Mouse (Mus musculus): Measurements from ENCODE around the gene Il3. TPM values are rescaled to one million over a fixed set of nuclear protein-coding genes. Genes with fewer than 3 reads are reported as not detected.

Gene Il3
- polyA plus RNA-seq (2012; rRNA removed), result not detected in 2 replicates
- not detected in 2 replicates for polyA plus RNA-seq (2014; fragmentation: Nextera tagmentation; extraction: Ambion mirVana)

- no peak for ATAC-seq (ENCODE audit: insufficient read depth)
- Histone ChIP-seq H3K27ac (no peak within 1 kb of the TSS), H3K4me2 (ENCODE audit: low read depth) (no peak within 1 kb of the TSS), H3K9ac (replicated peaks) (no peak within 1 kb of the TSS), H3K4me3 (ENCODE audit: insufficient read depth in 1 of 2, low read depth in 2 of 2, low read length in 2 of 2) (no peak within 1 kb of the TSS), H3K36me3 (replicated peaks; ENCODE audit: control insufficient read depth, insufficient read depth, low read depth) (no peaks in the 10 kb centered on the region), H3K27me3 (ENCODE audit: control insufficient read depth, insufficient read depth, low read length) (no peaks in the 10 kb centered on the region), H3K9me3 (ENCODE audit: control insufficient read depth, low read length) (no peaks in the 10 kb centered on the region), H3K4me1 (replicated peaks; ENCODE audit: control insufficient read depth in 2 of 2, insufficient read depth in 2 of 2, low read length in 1 of 2) (no peaks in the 10 kb centered on the region)
- DNase-seq (ENCODE audit: low read depth in 3 of 3, low spot score in 3 of 3), result no peak
- TF ChIP-seq EP300 (IDR thresholded peaks at IDR 0.05; ENCODE audit: low read depth) (no peak), CTCF (IDR thresholded peaks at IDR 0.05; ENCODE audit: low read depth) (no peak)
- 39% methylated on average over 6 of the region's 6 CpGs for WGBS (ENCODE audit: insufficient replicate concordance)
Observed at GRCm38 (mm10) chr11:54267177-54267576, at the start of gene Il3. Gene Il3, minus strand, starts transcription at chr11:54267277.

- H3K4me2 ChIP-seq (ENCODE audit: low read depth), result peak overlapping the region; percentile 27
- TF ChIP-seq EP300 (IDR thresholded peaks at IDR 0.05; ENCODE audit: low read depth) (no peak), CTCF (IDR thresholded peaks at IDR 0.05; ENCODE audit: low read depth) (no peak)
- no peaks in the 10 kb centered on the region for H3K9me3 ChIP-seq (ENCODE audit: control insufficient read depth, low read length)
- H3K27me3 ChIP-seq (ENCODE audit: control insufficient read depth, insufficient read depth, low read length), result no peaks in the 10 kb centered on the region
- H3K27ac ChIP-seq, result no peak overlapping the region
- DNase-seq (ENCODE audit: low read depth in 3 of 3, low spot score in 3 of 3) (no peak), ATAC-seq (ENCODE audit: insufficient read depth) (no peak)
- no peaks in the 10 kb centered on the region for H3K36me3 ChIP-seq (replicated peaks; ENCODE audit: control insufficient read depth, insufficient read depth, low read depth)
- H3K9ac ChIP-seq (replicated peaks), result no peak overlapping the region
- H3K4me3 ChIP-seq (ENCODE audit: insufficient read depth in 1 of 2, low read depth in 2 of 2, low read length in 2 of 2), result no peak overlapping the region
- 63% methylated on average over 5 of the region's 5 CpGs for WGBS (ENCODE audit: insufficient replicate concordance)
- peaks cover 2 to 22% of the 10 kb centered on the region in 2 experiments; a peak in 3 of 4 replicates for H3K4me1 ChIP-seq (replicated peaks; ENCODE audit: control insufficient read depth in 2 of 2, insufficient read depth in 2 of 2, low read length in 1 of 2)
Observed at GRCm38 (mm10) chr11:54315336-54315735, 48.3 kb upstream of the Il3 start.

- Histone ChIP-seq H3K9me3 (ENCODE audit: control insufficient read depth, low read length) (no peaks in the 10 kb centered on the region), H3K4me2 (ENCODE audit: low read depth) (peak overlapping the region; percentile 8; the same call in 1 of the 2 replicates), H3K27me3 (ENCODE audit: control insufficient read depth, insufficient read depth, low read length) (no peaks in the 10 kb centered on the region), H3K36me3 (replicated peaks; ENCODE audit: control insufficient read depth, insufficient read depth, low read depth) (no peaks in the 10 kb centered on the region), H3K27ac (peak overlapping the region; percentile 14; the same call in 1 of the 2 replicates), H3K4me3 (ENCODE audit: insufficient read depth in 1 of 2, low read depth in 2 of 2, low read length in 2 of 2) (no peak overlapping the region), H3K9ac (replicated peaks) (no peak overlapping the region; the same call in 1 of the 2 replicates), H3K4me1 (replicated peaks; ENCODE audit: control insufficient read depth in 2 of 2, insufficient read depth in 2 of 2, low read length in 1 of 2) (peaks cover 2 to 22% of the 10 kb centered on the region in 2 experiments; a peak in 3 of 4 replicates)
- DNase-seq (ENCODE audit: low read depth in 3 of 3, low spot score in 3 of 3) (peak in 2 of 3 experiments; percentile 24 to 38), ATAC-seq (ENCODE audit: insufficient read depth) (peak; percentile 83)
- WGBS (ENCODE audit: insufficient replicate concordance), result 4% methylated on average over 3 of the region's 3 CpGs
- TF ChIP-seq EP300 (IDR thresholded peaks at IDR 0.05; ENCODE audit: low read depth) (peak; percentile 75), CTCF (IDR thresholded peaks at IDR 0.05; ENCODE audit: low read depth) (no peak)
Observed at GRCm38 (mm10) chr11:54314740-54315139, 47.7 kb upstream of the Il3 start.

GRCm38 (mm10) chr11:54313391-54314360, 46.6 kb upstream of the Il3 start:
- ATAC-seq (ENCODE audit: insufficient read depth) (peak; percentile 68), DNase-seq (ENCODE audit: low read depth in 3 of 3, low spot score in 3 of 3) (peak in 2 of 3 experiments; percentile 27 to 34)
- 39% methylated on average over 7 of the region's 7 CpGs for WGBS (ENCODE audit: insufficient replicate concordance)
- Histone ChIP-seq H3K4me3 (ENCODE audit: insufficient read depth in 1 of 2, low read depth in 2 of 2, low read length in 2 of 2) (no peak overlapping the region), H3K9me3 (ENCODE audit: control insufficient read depth, low read length) (no peaks in the 10 kb centered on the region), H3K27ac (no peak overlapping the region; the same call in 1 of the 2 replicates), H3K27me3 (ENCODE audit: control insufficient read depth, insufficient read depth, low read length) (no peaks in the 10 kb centered on the region), H3K9ac (replicated peaks) (no peak overlapping the region), H3K36me3 (replicated peaks; ENCODE audit: control insufficient read depth, insufficient read depth, low read depth) (no peaks in the 10 kb centered on the region), H3K4me1 (replicated peaks; ENCODE audit: control insufficient read depth in 2 of 2, insufficient read depth in 2 of 2, low read length in 1 of 2) (peaks cover 2 to 22% of the 10 kb centered on the region in 2 experiments; a peak in 3 of 4 replicates), H3K4me2 (ENCODE audit: low read depth) (no peak overlapping the region; the same call in 1 of the 2 replicates)
- TF ChIP-seq EP300 (IDR thresholded peaks at IDR 0.05; ENCODE audit: low read depth) (peak; percentile 61), CTCF (IDR thresholded peaks at IDR 0.05; ENCODE audit: low read depth) (no peak)

- TF ChIP-seq EP300 (IDR thresholded peaks at IDR 0.05; ENCODE audit: low read depth) (no peak), CTCF (IDR thresholded peaks at IDR 0.05; ENCODE audit: low read depth) (no peak)
- no peak overlapping the region for H3K4me2 ChIP-seq (ENCODE audit: low read depth)
- 14% methylated on average over 1 of the region's 1 CpGs for WGBS (ENCODE audit: insufficient replicate concordance)
- no peaks in the 10 kb centered on the region for H3K36me3 ChIP-seq (replicated peaks; ENCODE audit: control insufficient read depth, insufficient read depth, low read depth)
- no peak overlapping the region for H3K27ac ChIP-seq
- H3K4me1 ChIP-seq (replicated peaks; ENCODE audit: control insufficient read depth in 2 of 2, insufficient read depth in 2 of 2, low read length in 1 of 2), result peaks cover 2 to 22% of the 10 kb centered on the region in 2 experiments; a peak in 3 of 4 replicates
- DNase-seq (ENCODE audit: low read depth in 3 of 3, low spot score in 3 of 3) (no peak), ATAC-seq (ENCODE audit: insufficient read depth) (no peak)
- H3K9me3 ChIP-seq (ENCODE audit: control insufficient read depth, low read length), result no peaks in the 10 kb centered on the region
- no peak overlapping the region for H3K9ac ChIP-seq (replicated peaks)
- H3K27me3 ChIP-seq (ENCODE audit: control insufficient read depth, insufficient read depth, low read length), result no peaks in the 10 kb centered on the region
- no peak overlapping the region for H3K4me3 ChIP-seq (ENCODE audit: insufficient read depth in 1 of 2, low read depth in 2 of 2, low read length in 2 of 2)
Observed at GRCm38 (mm10) chr11:54312603-54313002, 45.5 kb upstream of the Il3 start.

All from liver, embryonic 14.5 days (tissue).